Mouse (Mus musculus) limb, embryonic 14.5 days (tissue): Measurements from ENCODE around the gene Vps54. TPM values are rescaled to one million over a fixed set of nuclear protein-coding genes. Genes with fewer than 3 reads are reported as not detected.

Experiments used
- ATAC-seq: fragments of 200-750 bp; cut with Nextera tagmentation; 2 replicates; pipeline ENCODE4 v1.8.0; 2017; ENCODE audit warnings: low read depth, moderate number of reproducible peaks, moderate TSS enrichment; ENCODE audit not compliant: low FRiP score
- DNase-seq: peaks from one replicate; pipeline ENCODE4 v3.0.0-alpha.2; 2015; ENCODE audit warnings: low spot score
- H3K27ac ChIP-seq: fragments of 300-500 bp; sonication (generic); replicated peaks from 2 replicates; pipeline ENCODE4 v1.5.1; 2014; ENCODE audit warnings: low read depth, mild to moderate bottlenecking, low read length, moderate library complexity, mixed read lengths
- H3K27me3 ChIP-seq: fragments of 300-500 bp; sonication (generic); 2 replicates; pipeline ENCODE4 v1.6.1; 2014; ENCODE audit warnings: low read length, mixed read lengths; ENCODE audit not compliant: control insufficient read depth, insufficient read depth
- H3K36me3 ChIP-seq: fragments of 300-500 bp; sonication (generic); 2 replicates; pipeline ENCODE4 v1.6.1; 2014; ENCODE audit warnings: mild to moderate bottlenecking, low read length, moderate library complexity, mixed read lengths; ENCODE audit not compliant: control insufficient read depth, insufficient read depth
- H3K4me1 ChIP-seq: fragments of 300-500 bp; sonication (generic); 2 replicates; pipeline ENCODE4 v1.6.1; 2014; ENCODE audit warnings: antibody characterized with exemption, low read length, mixed read lengths; ENCODE audit not compliant: control insufficient read depth, insufficient read depth
- H3K4me2 ChIP-seq: fragments of 300-500 bp; sonication (generic); replicated peaks from 2 replicates; pipeline ENCODE4 v1.6.1; 2014; ENCODE audit warnings: low read depth, mild to moderate bottlenecking, low read length, moderate library complexity; ENCODE audit not compliant: severe bottlenecking
- H3K4me3 ChIP-seq: fragments of 300-500 bp; sonication (generic); replicated peaks from 2 replicates; pipeline ENCODE4 v1.5.1; 2014; ENCODE audit warnings: low read length
- H3K9ac ChIP-seq: fragments of 300-500 bp; sonication (generic); 2 replicates; pipeline ENCODE4 v1.6.1; 2014; ENCODE audit warnings: mild to moderate bottlenecking, low read depth, low read length, moderate library complexity; ENCODE audit not compliant: severe bottlenecking
- H3K9me3 ChIP-seq: fragments of 300-500 bp; sonication (generic); 2 replicates; pipeline ENCODE4 v1.6.1; 2016; ENCODE audit warnings: low read length; ENCODE audit not compliant: control insufficient read depth
- POLR2A ChIP-seq: fragments of 200-500 bp; IDR thresholded peaks from 2 replicates; pipeline ENCODE4 v1.8.0; 2012; ENCODE audit warnings: inconsistent platforms, mild to moderate bottlenecking, moderate library complexity, borderline replicate concordance; ENCODE audit not compliant: insufficient read depth, insufficient read length; ENCODE audit errors: extremely low read depth
- WGBS: fragments of 180-500 bp; shearing (Covaris S2); extraction: QIAGEN DNeasy Blood & Tissue Kit; methylation state at CpG from one replicate; pipeline ENCODE4 v1.1.7; 2014; 5-methylcytosine and 5-hydroxymethylcytosine counted together
- microRNA counts: library from miRNA; unstranded; fragments of <30 nt; microRNA quantifications from one replicate; lab custom pipeline; 2016
- microRNA-seq: library from miRNA; unstranded; fragments of <30 nt; microRNA quantifications from one replicate; pipeline ENCODE4, GENCODE M21; 2016
- polyA plus RNA-seq, 2 experiments: library from polyadenylated mRNA; depleted of rRNA in 1 of 2; stranded (reverse) in 1 of 2; unstranded in 1 of 2; fragments of >200 nt; fragmentation: Nextera tagmentation in 1 of 2; extraction: Ambion mirVana in 1 of 2; gene quantifications; 2 replicates each; pipeline versions ENCODE4 v1.2.1 to v1.2.3; 2012 to 2014

Vps54 gene
- polyA plus RNA-seq, 2 experiments = 15.3 to 28.6 TPM

- no peak for DNase-seq
Observed at GRCm38 (mm10) chr11:21363144-21363940, 124.3 kb downstream of the Vps54 start.

GRCm38 (mm10) chr11:21368466-21368865, 129.4 kb downstream of the Vps54 start:
- DNase-seq = peak; percentile 12
- H3K9ac ChIP-seq = 0 out of 2 replicates have a peak overlapping the region, but pooled peaks have one; percentile 3
- H3K27ac ChIP-seq = no peak overlapping the region
- peak overlapping the region; percentile 76 for H3K4me3 ChIP-seq
- ATAC-seq = no peak
- 38% methylated on average over 7 of the region's 7 CpGs for WGBS
- no peaks in the 10 kb centered on the region for H3K9me3 ChIP-seq
- peaks cover 20% of the 10 kb centered on the region for H3K4me1 ChIP-seq
- H3K4me2 ChIP-seq = peak overlapping the region; percentile 56
- no peak for TF ChIP-seq POLR2A
- no peaks in the 10 kb centered on the region; the same call in 1 of the 2 replicates for H3K36me3 ChIP-seq
- no peaks in the 10 kb centered on the region for H3K27me3 ChIP-seq

More at GRCm38 (mm10) chr11:21363144-21363940, 124.3 kb downstream of the Vps54 start:
- Histone ChIP-seq H3K4me3 (no peak overlapping the region), H3K4me2 (no peak overlapping the region), H3K4me1 (peaks cover 5% of the 10 kb centered on the region), H3K36me3 (no peaks in the 10 kb centered on the region; the same call in 1 of the 2 replicates), H3K9ac (no peak overlapping the region), H3K27me3 (no peaks in the 10 kb centered on the region), H3K9me3 (no peaks in the 10 kb centered on the region), H3K27ac (no peak overlapping the region)
- WGBS = 87% methylated on average over 4 of the region's 4 CpGs
- ATAC-seq = no peak
- no peak for TF ChIP-seq POLR2A

- peaks cover 20% of the 10 kb centered on the region for H3K4me1 ChIP-seq
- 14% methylated on average over 9 of the region's 9 CpGs for WGBS
- peak overlapping the region; percentile 76 for H3K4me3 ChIP-seq
- H3K36me3 ChIP-seq = no peaks in the 10 kb centered on the region; the same call in 1 of the 2 replicates
- no peaks in the 10 kb centered on the region for H3K27me3 ChIP-seq
- no peak for TF ChIP-seq POLR2A
- peak overlapping the region; percentile 56 for H3K4me2 ChIP-seq
- H3K27ac ChIP-seq = peak overlapping the region; percentile 95
- no peak for ATAC-seq
- peak overlapping the region; percentile 81 for H3K9ac ChIP-seq
- DNase-seq = peak; percentile 7
- no peaks in the 10 kb centered on the region for H3K9me3 ChIP-seq
Observed at GRCm38 (mm10) chr11:21369248-21370016, 130.4 kb downstream of the Vps54 start.

GRCm38 (mm10) chr11:21370399-21371121, 131.5 kb downstream of the Vps54 start:
- peak overlapping the region; percentile 95 for H3K27ac ChIP-seq
- peak overlapping the region; percentile 56 for H3K4me2 ChIP-seq
- no peaks in the 10 kb centered on the region; the same call in 1 of the 2 replicates for H3K36me3 ChIP-seq
- peak; percentile 92 for ATAC-seq
- no peak; the same call in 1 of the 2 replicates for TF ChIP-seq POLR2A
- 1% methylated on average over 33 of the region's 69 CpGs for WGBS
- peak overlapping the region; percentile 76 for H3K4me3 ChIP-seq
- H3K4me1 ChIP-seq = peaks cover 20% of the 10 kb centered on the region
- no peaks in the 10 kb centered on the region for H3K9me3 ChIP-seq
- DNase-seq = peak; percentile 83
- no peaks in the 10 kb centered on the region for H3K27me3 ChIP-seq
- H3K9ac ChIP-seq = peak overlapping the region; percentile 81

MicroRNAs encoded within 50 kb of the gene (microRNA counts, 519-probe panel; counts per million panel counts)
- microRNA mmu-miR-1933-3p (lab: Ali Mortazavi, UCI) (not detected), microRNA mmu-miR-1933-5p (lab: Ali Mortazavi, UCI) (not detected)

Small RNA genes lying within 50 kb of the gene (microRNA-seq; reads per million reads assigned to microRNA genes)
- 0.69 reads per million for gene Mir1933

Other genes with a start within 250 kb of the Vps54 start
- gene Peli1, start 148.0 kb upstream of the Vps54 start, polyA plus RNA-seq (2012; rRNA removed) = 28.1 and 31.8 TPM in 2 replicates
- gene Peli1, start 148.0 kb upstream of the Vps54 start, polyA plus RNA-seq (2014; fragmentation: Nextera tagmentation; extraction: Ambion mirVana) = 43.8 and 49.8 TPM in 2 replicates
- 38.9 and 53.3 TPM in 2 replicates for gene Ugp2, start 131.9 kb downstream of the Vps54 start, polyA plus RNA-seq (2012; rRNA removed)
- 95.5 and 104 TPM in 2 replicates for gene Ugp2, start 131.9 kb downstream of the Vps54 start, polyA plus RNA-seq (2014; fragmentation: Nextera tagmentation; extraction: Ambion mirVana)